ENCODE assay signal across 8 mouse cellular contexts in the genomic region with DNA sequence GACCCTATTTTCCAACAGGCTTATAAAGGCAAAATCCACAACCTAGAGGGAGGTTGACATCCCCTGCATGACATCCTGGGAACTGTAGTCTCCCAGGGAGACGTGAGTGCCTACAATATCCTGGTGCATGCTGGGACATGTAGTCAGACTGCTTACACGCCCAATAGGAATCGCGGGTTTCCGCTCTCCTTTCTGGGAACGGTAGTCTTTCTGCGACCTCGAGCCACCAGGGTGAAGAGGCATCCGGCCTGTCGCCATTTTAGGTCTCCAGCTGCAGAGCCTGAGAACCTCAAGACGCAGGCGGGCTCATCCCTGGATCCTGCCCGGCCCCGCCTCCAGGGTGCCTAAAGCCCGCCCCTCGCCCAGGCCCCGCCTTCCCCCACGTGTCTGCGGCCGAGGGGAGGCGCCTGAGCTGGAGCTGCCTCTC. TPM values are rescaled to one million over a fixed set of nuclear protein-coding genes. Genes with fewer than 3 reads are reported as not detected.
DNase-seq lines count a peak whose midpoint lies in the region; ATAC-seq lines count a peak whose summit lies in the region.
"Not testable (repeated sequence)": the region's sequence is repeated elsewhere in the genome, so short reads cannot be mapped to it uniquely, and the experiment has no call there.

A gene (plus strand): TSS at position 400 of the 427 bp plus-strand sequence.

- peak within 1 kb of the TSS; percentile 64 for H3K4me2 ChIP-seq in heart, embryonic 14.5 days (ENCODE audit: low read length)
- H3K4me2 ChIP-seq in liver, embryonic 13.5 days: peak within 1 kb of the TSS; percentile 83
- H3K4me2 ChIP-seq in stomach, embryonic 16.5 days (ENCODE audit: low read depth, low read length): peak within 1 kb of the TSS; percentile 49

- WGBS in heart, embryonic 14.5 days: under 1% methylated on average over 21 of the region's 21 CpGs
- WGBS in liver, embryonic 13.5 days (ENCODE audit: insufficient replicate concordance): 0% methylated on average over 21 of the region's 21 CpGs
- WGBS in stomach, embryonic 16.5 days: under 1% methylated on average over 20 of the region's 21 CpGs

- peak; percentile 91 for ATAC-seq in CD4-positive, CD25-positive, alpha-beta regulatory T cell, adult 4 months
- peak; percentile 98 for ATAC-seq in heart, embryonic 14.5 days (ENCODE audit: insufficient number of reproducible peaks, insufficient read depth, low FRiP score, low read depth)
- ATAC-seq in liver, embryonic 13.5 days (ENCODE audit: low read depth): peak; percentile 98
- ATAC-seq in stomach, embryonic 16.5 days (ENCODE audit: insufficient read depth, low FRiP score): peak; percentile 98

- H3K9me3 ChIP-seq in heart, embryonic 14.5 days (ENCODE audit: control insufficient read depth, low read length); liver, embryonic 13.5 days (replicated peaks); stomach, embryonic 16.5 days (replicated peaks; ENCODE audit: control insufficient read depth, low read length): not testable (repeated sequence)

- peak within 1 kb of the TSS; percentile 63 to 75 for H3K4me3 ChIP-seq in heart, embryonic 14.5 days (ENCODE audit: control insufficient read depth in 1 of 2, insufficient read depth in 1 of 2, low read depth in 1 of 2, low read length in 2 of 2)
- H3K4me3 ChIP-seq in liver, embryonic 13.5 days (replicated peaks): peak within 1 kb of the TSS; percentile 66
- H3K4me3 ChIP-seq in stomach, embryonic 16.5 days (replicated peaks; ENCODE audit: low read length): peak within 1 kb of the TSS; percentile 68

- not testable (repeated sequence) for H3K36me3 ChIP-seq in heart, embryonic 14.5 days (ENCODE audit: control insufficient read depth, insufficient read depth, low read length); liver, embryonic 13.5 days; stomach, embryonic 16.5 days (ENCODE audit: control insufficient read depth, insufficient read depth, low read length)

- peak within 1 kb of the TSS; percentile 64 for H3K9ac ChIP-seq in heart, embryonic 14.5 days (ENCODE audit: low read length)
- peak within 1 kb of the TSS; percentile 66 for H3K9ac ChIP-seq in liver, embryonic 13.5 days
- peak within 1 kb of the TSS; percentile 72 for H3K9ac ChIP-seq in stomach, embryonic 16.5 days (ENCODE audit: low read length)

- H3K27ac ChIP-seq in heart, embryonic 14.5 days (replicated peaks in 1 of 2; ENCODE audit: control insufficient read depth in 1 of 2, insufficient read depth in 1 of 2, low read depth in 2 of 2, low read length in 2 of 2); liver, embryonic 13.5 days; stomach, embryonic 16.5 days (ENCODE audit: low read length): not testable (repeated sequence)

- peak; percentile 43 for DNase-seq in c-Kit-negative CD71-positive TER-119-positive erythroid progenitor cells, embryonic 14.5 days (ENCODE audit: low read depth, low spot score)
- DNase-seq in fibroblast of lung, adult 2 months (ENCODE audit: low read depth): peak; percentile 94
- peak; percentile 100 for DNase-seq in kidney, postnatal 14 days
- peak; percentile 87 for DNase-seq in liver, embryonic 13.5 days
- peak; percentile 84 for DNase-seq in neural tube, embryonic 10.5 days (ENCODE audit: extremely low spot score, low spot score)

- H3K27me3 ChIP-seq in heart, embryonic 14.5 days (ENCODE audit: control insufficient read depth, insufficient read depth, low read length); liver, embryonic 13.5 days; stomach, embryonic 16.5 days (ENCODE audit: control insufficient read depth, insufficient read depth, low read length): not testable (repeated sequence)

- H3K4me1 ChIP-seq in heart, embryonic 14.5 days (ENCODE audit: control insufficient read depth in 2 of 2, insufficient read depth in 2 of 2, low read length in 2 of 2); liver, embryonic 13.5 days (replicated peaks); stomach, embryonic 16.5 days (ENCODE audit: control insufficient read depth, insufficient read depth, low read length): not testable (repeated sequence)

RNA-seq across cellular contexts. Expression of the gene that starts here (rescaled TPM):
- not detected for polyA plus RNA-seq in CD4-positive, CD25-positive, alpha-beta regulatory T cell, adult 4 months (2017; shearing (Covaris generic))
- 0.12 and 0.26 TPM in 2 replicates for polyA plus RNA-seq in heart, embryonic 14.5 days (2014; fragmentation: Nextera tagmentation; extraction: Ambion mirVana)
- not detected in 2 replicates for polyA plus RNA-seq in liver, embryonic 13.5 days (2015; fragmentation: Nextera tagmentation; extraction: Ambion mirVana)
- 0.25 and 0.42 TPM in 2 replicates for polyA plus RNA-seq in stomach, embryonic 16.5 days (2015; fragmentation: Nextera tagmentation; extraction: Ambion mirVana)

Comparison
In these comparisons a context has a peak if more than half of its experiments do, and no peak if none do; other contexts are left out.
1. Peak in ATAC-seq in CD4-positive, CD25-positive, alpha-beta regulatory T cell, adult 4 months; RNA of the gene not detected or under 1 TPM.
2. Peak in ATAC-seq, H3K4me3 ChIP-seq, H3K9ac ChIP-seq and H3K4me2 ChIP-seq in heart, embryonic 14.5 days; RNA of the gene not detected or under 1 TPM.
3. Peak in DNase-seq, ATAC-seq, H3K4me3 ChIP-seq, H3K9ac ChIP-seq and H3K4me2 ChIP-seq in liver, embryonic 13.5 days; RNA of the gene not detected or under 1 TPM.
4. Peak in ATAC-seq, H3K4me3 ChIP-seq, H3K9ac ChIP-seq and H3K4me2 ChIP-seq in stomach, embryonic 16.5 days; RNA of the gene not detected or under 1 TPM.
5. DNase-seq: peak in every context shown above with its lines; median percentile 100 in kidney, postnatal 14 days; 94 in fibroblast of lung, adult 2 months; 87 in liver, embryonic 13.5 days; 84 in neural tube, embryonic 10.5 days; 43 in c-Kit-negative CD71-positive TER-119-positive erythroid progenitor cells, embryonic 14.5 days.